Mouse (Mus musculus) brain, embryonic 18.5 days (tissue): ENCODE results near the gene Npm3.

ENCODE experiments used
- DNase-seq: peaks from one replicate; pipeline ENCODE4 v3.0.0-alpha.2; 2012; ENCODE audit warnings: low read depth, low spot score

Npm3 gene

DNA sequence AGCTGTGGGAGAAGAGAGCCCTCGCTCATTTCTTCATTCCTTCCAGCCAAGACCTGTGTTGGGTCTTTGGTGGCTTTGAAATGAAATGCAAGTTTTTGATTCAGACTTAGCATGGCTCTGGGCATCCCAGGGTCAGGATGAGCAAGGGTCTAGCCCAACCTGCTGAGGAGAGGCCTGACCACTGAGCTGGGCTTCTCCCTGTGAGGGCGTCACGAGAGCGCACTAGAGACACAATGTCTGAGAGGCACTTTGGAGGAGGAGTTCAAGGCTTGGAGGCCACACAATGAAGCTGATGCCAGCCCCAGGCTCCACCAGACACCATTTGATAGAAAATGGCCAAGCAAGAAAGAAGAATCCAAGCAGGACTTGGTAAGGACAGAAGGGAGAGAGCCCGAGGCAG lies 15.2 kb downstream of the Npm3 start:
- DNase-seq = no peak

DNA sequence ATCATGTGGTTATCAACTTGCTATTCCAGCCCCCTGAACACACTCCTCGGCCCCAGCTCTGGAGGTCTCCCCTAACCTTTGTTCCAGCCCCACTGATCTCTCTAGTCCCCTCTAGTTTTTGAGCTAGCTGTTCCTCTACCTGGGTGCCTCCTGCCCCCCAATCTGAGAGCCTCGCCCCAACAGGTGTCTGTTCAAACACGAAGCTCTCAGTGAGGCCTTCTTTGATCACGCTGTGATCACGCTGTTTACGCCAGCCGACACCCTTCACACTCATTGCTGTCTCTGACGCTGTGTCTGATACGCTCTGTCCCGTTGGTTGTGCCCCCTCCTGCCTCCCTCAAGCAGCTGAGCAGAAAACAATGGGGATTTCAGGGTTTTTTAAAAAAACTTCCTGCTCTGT lies 15.8 kb downstream of the Npm3 start:
- DNase-seq = no peak

- DNase-seq = no peak
Observed at GRCm38 (mm10) chr19:45731658-45732057, 17.7 kb downstream of the Npm3 start.

DNA sequence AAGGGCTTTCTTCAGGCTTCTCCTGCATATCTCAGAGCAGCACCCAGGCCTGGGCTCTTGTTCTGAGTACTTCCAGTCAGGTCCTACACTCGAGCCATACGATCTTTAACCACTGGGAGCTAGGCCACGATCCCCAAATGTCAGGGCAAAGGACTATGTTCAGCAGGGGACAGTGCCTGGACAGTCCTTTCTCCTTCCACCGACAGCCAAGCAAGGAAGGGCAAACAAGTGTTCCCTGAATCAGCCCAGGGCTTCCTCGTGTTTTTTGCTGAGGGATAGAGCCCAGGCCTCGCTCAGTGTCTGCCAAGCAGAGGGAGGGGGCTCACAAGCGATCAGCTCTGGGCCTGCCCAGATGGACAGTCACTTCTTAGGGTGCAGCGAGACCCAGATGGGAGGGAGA lies 19.3 kb downstream of the Npm3 start:
- DNase-seq = no peak

DNA sequence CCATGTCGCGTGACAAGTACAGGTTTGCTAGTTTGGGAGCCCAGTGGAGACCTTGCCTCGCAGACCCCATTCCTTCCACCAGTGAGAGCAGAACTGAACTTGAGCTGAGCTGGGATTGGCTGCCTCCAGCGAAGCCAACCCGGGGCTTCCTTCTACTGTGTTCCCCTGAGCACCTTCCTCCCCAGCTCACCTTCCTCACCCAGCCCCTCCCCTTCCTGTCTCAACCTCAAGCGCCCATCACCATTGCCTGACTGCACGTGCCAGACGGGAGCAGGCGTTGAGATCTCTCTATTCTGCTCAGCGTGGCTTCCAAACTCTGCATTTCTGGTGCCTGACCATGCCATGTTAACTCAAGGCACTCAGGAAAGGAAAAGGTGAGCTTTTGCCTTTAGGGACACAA lies 22.2 kb downstream of the Npm3 start:
- no peak for DNase-seq

DNA sequence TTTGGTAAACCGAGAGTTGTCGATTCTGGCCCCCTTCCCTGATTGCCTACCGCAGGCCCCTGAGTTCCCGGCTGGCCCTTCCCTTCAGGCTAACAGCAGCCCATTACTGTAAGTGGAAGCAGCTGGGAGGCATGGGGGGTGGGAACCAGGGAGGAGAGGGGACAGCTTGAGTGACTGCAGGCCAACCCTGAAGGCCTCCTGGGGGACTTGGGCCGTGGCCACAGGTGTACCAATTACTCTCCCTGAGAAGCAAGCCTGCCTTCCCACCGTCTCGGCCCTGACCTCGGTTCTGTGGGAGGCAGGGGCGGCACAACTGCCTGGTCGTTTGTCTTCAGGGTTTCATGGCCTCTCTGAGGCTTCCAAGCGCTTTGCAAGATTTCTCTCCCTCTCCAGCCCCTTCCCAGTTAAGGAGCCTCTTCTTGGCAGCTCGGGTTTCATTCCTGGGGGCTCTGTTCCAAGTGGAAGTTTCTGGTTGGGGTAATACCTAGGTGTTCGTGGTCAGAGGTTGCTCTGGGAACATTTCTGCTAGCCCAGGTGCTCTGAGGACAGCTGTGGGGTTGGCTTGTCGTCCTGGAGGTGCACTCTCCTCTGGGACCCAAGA lies 23.6 kb downstream of the Npm3 start:
- no peak for DNase-seq

- no peak for DNase-seq
Observed at GRCm38 (mm10) chr19:45722188-45722587, 27.2 kb downstream of the Npm3 start.

- DNase-seq = no peak
Observed at GRCm38 (mm10) chr19:45718286-45718685, 31.1 kb downstream of the Npm3 start.

DNA sequence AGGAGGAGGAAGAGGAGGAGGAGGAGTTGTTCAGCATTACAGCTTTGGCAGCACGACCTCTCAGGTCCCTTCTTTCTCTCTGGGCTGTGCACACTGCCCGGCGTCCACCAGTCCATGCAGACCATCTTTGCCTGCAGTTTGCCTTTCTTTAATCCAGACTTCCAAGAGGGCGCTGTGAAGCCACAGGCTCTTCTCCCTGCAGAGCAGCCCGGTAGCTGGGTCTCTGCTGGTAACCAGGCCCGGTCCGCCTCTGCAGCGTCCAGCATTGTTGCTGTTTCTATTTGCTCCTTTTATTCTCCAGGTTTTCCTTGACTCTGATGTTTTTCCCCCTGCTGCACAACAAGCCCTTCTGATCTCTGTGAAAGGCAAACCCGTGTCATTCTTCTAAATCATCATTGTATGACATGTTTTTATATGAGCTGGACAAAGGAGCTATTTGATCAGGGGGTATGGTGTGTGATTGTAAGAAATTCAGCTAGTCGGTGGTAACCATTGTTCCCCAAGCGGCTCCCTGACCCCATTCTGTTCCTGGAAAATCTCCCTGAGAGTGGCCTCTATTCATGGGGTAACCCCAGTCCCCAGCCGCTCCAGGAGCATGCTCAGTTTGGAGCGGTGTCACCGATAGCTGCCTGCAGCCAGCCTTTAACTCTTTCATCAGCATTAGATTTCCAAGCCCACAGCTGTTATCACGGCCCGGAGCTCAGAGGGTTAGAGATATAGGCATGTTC lies 31.7 kb downstream of the Npm3 start:
- DNase-seq = peak; percentile 50

GRCm38 (mm10) chr19:45708704-45709103 lies 40.7 kb downstream of the Npm3 start:
- DNase-seq = no peak
